In genomic region chr17:73072286-73072685, GRCm38 (mm10) we compare ENCODE assay signal across 9 mouse cellular contexts. TPM values are rescaled to one million over a fixed set of nuclear protein-coding genes. Genes with fewer than 3 reads are reported as not detected.
DNase-seq lines count a peak whose midpoint lies in the region; ATAC-seq lines count a peak whose summit lies in the region.
"Had no signal": no experiment of that assay in that cellular context is flagged by ENCODE, and none has a peak within 500 bp of the region (broad histone marks: within the 10 kb centered on the region; RNA-seq: fewer than 3 reads in every experiment).

No protein-coding gene starts in this region.

- H3K9me3 ChIP-seq in liver, embryonic 12.5 days (replicated peaks), result no peaks in the 10 kb centered on the region
- no peaks in the 10 kb centered on the region for H3K9me3 ChIP-seq in midbrain, embryonic 16.5 days (replicated peaks; ENCODE audit: control insufficient read depth, low read length, poor library complexity, severe bottlenecking)
- H3K9me3 ChIP-seq: liver, embryonic 15.5 days had no signal

- peak; percentile 42 to 62 for DNase-seq in right cerebral cortex, postnatal 10 days (ENCODE audit: low spot score in 2 of 2)
- no peak for DNase-seq in right cerebral cortex, postnatal 36 days (ENCODE audit: low spot score in 2 of 2)
- DNase-seq in heart, postnatal 14 days, result peak; percentile 67 to 78
- DNase-seq in testis, postnatal 10 days (ENCODE audit: low spot score), result peak; percentile 64
- no peak for DNase-seq in MN1 (ENCODE audit: low spot score)
- DNase-seq in retina, postnatal 1 day, result no peak

- no peaks in the 10 kb centered on the region for H3K27me3 ChIP-seq in liver, embryonic 12.5 days (replicated peaks)
- H3K27me3 ChIP-seq in midbrain, embryonic 16.5 days (ENCODE audit: control insufficient read depth, insufficient read depth, low read depth, low read length), result no peaks in the 10 kb centered on the region
- H3K27me3 ChIP-seq: liver, embryonic 15.5 days had no signal

- no peaks in the 10 kb centered on the region for H3K4me1 ChIP-seq in liver, embryonic 12.5 days
- no peaks in the 10 kb centered on the region for H3K4me1 ChIP-seq in midbrain, embryonic 16.5 days (ENCODE audit: control insufficient read depth, insufficient read depth, low read length)
- H3K4me1 ChIP-seq: liver, embryonic 15.5 days had no signal

- no peak overlapping the region for H3K9ac ChIP-seq in liver, embryonic 12.5 days
- H3K9ac ChIP-seq in midbrain, embryonic 16.5 days (ENCODE audit: low read depth, low read length), result no peak overlapping the region
- H3K9ac ChIP-seq: liver, embryonic 15.5 days had no signal

- intact Hi-C loops in heart, postnatal 14 days (cut with DNase I), result loop anchor here (5.0 kb wide), 1 partner anchor 35 kb away; no protein-coding TSS in a partner anchor

- no peak overlapping the region for H3K4me2 ChIP-seq in liver, embryonic 12.5 days
- no peak overlapping the region for H3K4me2 ChIP-seq in midbrain, embryonic 16.5 days (ENCODE audit: low read length)
- H3K4me2 ChIP-seq: liver, embryonic 15.5 days had no signal

- peak; percentile 60 for ATAC-seq in liver, embryonic 12.5 days
- ATAC-seq in midbrain, embryonic 16.5 days, result no peak

- H3K27ac ChIP-seq in liver, embryonic 12.5 days, result no peak overlapping the region
- H3K27ac ChIP-seq in midbrain, embryonic 16.5 days (ENCODE audit: low read length), result no peak overlapping the region
- H3K27ac ChIP-seq: liver, embryonic 15.5 days had no signal

- H3K4me3 ChIP-seq in liver, embryonic 12.5 days, result no peak overlapping the region
- no peak overlapping the region for H3K4me3 ChIP-seq in midbrain, embryonic 16.5 days (ENCODE audit: low read depth, low read length)
- H3K4me3 ChIP-seq: liver, embryonic 15.5 days had no signal

- H3K36me3 ChIP-seq in liver, embryonic 12.5 days, result no peaks in the 10 kb centered on the region
- no peaks in the 10 kb centered on the region for H3K36me3 ChIP-seq in midbrain, embryonic 16.5 days (ENCODE audit: control insufficient read depth, insufficient read depth, low read length)
- H3K36me3 ChIP-seq: liver, embryonic 15.5 days had no signal

- 64% methylated on average over 8 of the region's 8 CpGs for WGBS in liver, embryonic 12.5 days (ENCODE audit: insufficient replicate concordance)
- WGBS in midbrain, embryonic 16.5 days, result 74% methylated on average over 8 of the region's 8 CpGs

RNA-seq across cellular contexts. Expression of gene Lclat1, which starts 35.5 kb away (rescaled TPM):
- total RNA-seq in heart, postnatal 14 days (2021), result 100 to 1,000 TPM; 103 to 126 TPM
- 4.5 and 4.8 TPM in 2 replicates for polyA plus RNA-seq in liver, embryonic 12.5 days (2016; fragmentation: Nextera tagmentation; extraction: Ambion mirVana)
- polyA plus RNA-seq in midbrain, embryonic 16.5 days (2015; fragmentation: Nextera tagmentation; extraction: Ambion mirVana), result 12.3 and 14.5 TPM in 2 replicates

Comparison
In these comparisons a context has a peak if more than half of its experiments do, and no peak if none do; other contexts are left out.
1. DNase-seq: peak in right cerebral cortex, postnatal 10 days (2 of 2), heart, postnatal 14 days (2 of 2) and testis, postnatal 10 days (single experiment); none in right cerebral cortex, postnatal 36 days (0 of 2), MN1 (single experiment) and retina, postnatal 1 day (single experiment).